Mouse (Mus musculus): ENCODE results near the gene Itga1.

The Itga1 gene

DNA sequence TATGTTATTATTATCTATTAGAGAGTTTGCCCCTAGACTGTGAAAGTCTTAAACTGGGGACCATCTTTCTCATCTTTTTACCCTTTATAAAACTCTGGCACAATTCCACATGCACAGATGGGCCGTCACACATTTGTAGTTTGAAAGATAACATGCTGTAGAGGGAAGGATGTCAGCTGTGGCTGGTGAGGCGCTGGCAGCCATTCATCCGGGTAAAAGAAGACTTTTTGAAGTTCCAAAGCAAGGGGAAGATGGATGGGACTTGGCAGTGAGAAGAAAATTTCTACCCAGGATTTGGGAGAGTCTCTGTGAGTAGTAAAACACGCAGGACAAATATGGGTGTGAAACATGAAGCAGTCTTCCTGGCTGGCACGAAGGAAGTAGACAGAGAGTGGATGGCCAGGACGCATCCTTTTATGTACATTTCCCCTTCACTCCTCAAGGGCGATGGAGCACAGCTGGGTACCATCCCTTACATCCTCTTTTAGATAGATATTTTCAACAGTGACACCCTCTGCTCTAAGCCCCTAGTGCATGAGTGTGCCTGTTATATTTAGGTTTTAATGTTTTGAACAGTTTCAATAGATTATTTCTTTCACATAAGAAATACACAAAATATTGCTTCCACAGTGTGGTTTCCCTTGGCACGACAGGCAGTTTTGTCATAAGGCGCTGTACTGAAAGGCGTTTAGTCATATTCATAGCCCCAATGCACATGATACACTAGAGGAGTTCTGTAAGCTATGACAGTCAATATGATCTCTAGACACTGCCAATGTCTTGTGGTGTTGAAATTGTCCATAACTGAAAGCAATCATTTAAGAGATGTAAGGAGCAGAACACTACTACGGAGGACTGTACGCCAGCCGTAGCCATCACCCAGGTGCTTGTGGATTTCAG lies 50.9 kb downstream of the Itga1 start:
- DNase-seq, result no peak

DNA sequence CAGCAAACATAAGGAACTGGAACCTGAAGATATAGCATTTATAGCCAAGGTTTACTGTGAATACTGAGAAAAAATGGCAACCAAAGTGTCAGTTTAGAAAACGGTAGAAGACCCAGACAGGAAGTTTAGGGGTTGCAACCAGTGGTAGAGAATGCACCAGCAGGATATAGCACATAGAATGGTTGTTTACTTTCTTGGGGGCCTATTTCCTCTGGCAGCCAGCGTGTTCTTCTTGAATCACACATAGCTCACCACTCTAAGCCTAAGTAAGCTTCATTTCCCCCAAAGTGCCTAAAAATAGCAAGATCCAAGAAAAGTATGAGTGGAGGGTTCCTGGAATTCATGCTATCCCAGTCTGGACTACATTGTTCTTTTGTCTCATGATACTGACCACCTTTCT lies 59.1 kb downstream of the Itga1 start:
- DNase-seq, result no peak

DNA sequence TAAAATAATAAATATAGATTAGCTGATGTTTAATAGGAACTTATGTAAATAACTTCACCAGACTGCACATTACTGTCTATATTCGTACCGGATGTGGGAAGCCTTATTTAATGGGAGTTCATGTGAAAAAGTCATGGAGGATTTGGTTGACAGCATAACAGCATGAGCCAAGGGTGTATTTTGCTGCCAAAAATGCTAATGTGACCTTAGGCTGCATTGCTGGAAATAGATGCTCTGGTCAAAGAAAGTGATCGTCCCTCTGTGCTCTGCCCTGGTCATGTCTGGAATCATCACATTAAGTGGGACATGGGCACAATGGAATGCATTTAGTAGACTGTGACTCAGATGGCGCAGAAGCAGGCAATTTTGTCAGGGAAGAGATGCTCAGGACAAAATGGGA lies 64.5 kb downstream of the Itga1 start:
- DNase-seq, result no peak

DNA sequence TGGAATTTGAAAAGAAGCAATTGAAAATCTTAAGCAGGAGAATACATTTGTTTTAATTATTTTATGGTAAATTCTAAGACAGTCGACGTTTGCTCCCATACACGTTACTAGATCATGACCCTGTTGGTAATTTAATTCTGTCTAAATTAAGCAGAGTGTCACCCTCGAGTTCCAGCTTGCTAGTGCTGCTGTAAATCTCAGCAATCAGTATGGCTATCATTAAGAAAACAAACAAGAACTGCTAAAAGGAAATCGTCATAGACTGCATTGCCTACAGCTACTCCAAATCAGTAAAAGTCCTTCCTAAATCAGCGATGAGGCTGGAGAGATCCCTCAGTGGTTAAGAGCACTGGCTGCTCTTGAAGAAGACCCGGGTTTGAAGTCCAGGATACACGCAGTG lies 66.4 kb downstream of the Itga1 start:
- no peak for DNase-seq

DNA sequence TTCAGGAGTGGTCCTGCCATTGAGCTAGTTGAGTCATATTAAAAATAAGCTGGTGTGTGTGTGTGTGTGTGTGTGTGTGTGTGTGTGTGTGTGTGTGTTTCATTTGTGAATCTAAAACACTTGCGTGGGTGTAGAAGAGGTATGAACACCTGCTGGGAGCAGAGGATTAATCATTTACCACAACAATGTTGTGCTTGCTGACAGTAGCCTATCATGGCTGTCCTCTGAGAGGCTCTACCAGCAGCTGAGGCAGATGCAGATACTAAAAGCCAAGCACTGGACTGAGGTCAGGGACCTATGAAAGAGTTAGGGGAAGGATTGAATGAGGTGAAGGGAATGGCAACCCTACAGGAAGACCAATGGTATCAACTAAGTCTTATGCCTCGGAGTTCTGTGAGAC lies 68.6 kb downstream of the Itga1 start:
- no peak for DNase-seq

DNA sequence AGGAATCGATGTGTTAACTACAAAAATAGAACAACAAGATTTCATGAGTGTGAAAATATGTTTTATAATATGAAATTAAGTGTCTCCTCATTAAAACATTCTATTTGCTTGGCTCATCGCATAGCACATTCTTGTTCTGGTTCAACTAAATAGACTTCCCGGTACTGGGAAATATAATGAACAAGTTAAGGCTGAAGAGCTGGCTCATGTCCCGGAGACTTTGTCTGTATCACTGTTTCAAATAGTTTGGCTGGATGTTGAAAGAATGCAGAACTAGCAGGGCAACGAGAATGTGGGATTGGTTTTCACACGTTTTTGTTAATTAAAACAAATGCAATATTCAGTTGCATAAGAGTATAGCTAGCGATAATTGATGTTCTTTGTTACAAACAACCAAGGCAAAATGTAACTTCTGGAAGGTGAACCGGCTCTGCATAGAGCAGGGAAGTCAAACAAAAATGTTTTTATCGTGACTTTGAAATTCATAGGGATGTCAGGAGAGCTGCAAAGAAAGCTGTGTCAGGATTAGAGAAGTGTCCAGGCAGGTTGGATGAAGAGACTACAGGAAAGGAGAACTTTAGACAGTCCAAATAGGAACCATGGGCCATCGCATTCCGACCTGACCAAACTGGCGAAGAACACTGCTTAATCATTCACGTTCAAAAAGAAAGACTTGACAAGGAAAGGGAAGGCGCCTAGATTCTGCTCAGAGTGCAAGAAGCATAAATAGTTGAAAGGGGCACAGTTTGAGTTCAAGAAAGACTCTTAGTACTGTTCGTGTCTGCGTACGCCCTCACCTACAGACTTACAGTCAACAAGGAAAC lies 70.4 kb downstream of the Itga1 start:
- DNase-seq, result no peak

DNA sequence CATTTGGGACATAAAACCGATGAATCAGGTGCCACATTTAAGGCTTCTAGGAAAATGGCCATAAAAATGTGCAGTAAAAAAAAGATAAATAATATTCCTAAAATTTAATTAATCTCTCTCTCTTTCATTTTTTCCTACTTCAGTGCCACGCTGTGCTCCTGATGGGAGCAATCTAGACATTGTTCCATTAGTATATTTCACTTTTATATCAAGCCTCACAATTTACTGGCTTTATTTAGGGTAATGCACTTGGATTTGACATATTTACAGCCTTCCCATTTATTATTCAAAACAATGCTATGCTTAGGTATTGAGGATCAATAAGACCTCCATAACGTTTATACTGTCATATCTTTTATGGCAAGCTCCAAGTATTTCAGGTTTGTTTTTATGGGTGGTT lies 76.4 kb downstream of the Itga1 start:
- no peak for DNase-seq

DNA sequence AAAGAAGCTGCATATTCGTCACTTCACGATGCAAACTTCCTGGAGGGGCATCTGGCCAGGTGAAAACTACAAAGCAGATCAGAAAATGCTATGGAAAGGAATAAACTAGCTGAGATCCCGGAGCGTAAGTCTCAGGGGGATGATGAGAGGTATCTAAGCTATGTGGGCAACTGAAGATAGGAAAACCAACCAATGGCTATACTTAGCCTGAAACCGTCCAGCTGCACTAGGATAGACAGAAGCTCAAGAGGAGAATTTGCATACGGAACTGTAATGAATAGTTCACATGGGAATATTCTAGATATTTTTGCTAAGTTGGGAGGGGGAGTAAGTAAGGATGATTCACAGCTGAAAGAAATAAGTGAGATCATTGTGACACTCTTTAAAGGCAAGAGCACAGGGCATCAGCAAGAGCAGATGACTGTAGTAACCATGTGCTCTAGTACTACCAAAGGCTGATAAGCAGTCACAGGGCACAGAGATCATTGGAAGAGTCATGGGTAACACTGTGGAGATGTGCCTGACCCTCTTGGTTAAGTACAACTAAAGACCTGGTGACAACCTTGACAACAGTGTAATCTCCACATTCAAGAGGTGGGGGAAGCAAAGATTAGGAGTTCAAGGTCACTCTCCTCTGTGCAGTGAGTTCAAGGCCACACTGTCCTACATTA lies 79.5 kb downstream of the Itga1 start:
- no peak for DNase-seq

DNA sequence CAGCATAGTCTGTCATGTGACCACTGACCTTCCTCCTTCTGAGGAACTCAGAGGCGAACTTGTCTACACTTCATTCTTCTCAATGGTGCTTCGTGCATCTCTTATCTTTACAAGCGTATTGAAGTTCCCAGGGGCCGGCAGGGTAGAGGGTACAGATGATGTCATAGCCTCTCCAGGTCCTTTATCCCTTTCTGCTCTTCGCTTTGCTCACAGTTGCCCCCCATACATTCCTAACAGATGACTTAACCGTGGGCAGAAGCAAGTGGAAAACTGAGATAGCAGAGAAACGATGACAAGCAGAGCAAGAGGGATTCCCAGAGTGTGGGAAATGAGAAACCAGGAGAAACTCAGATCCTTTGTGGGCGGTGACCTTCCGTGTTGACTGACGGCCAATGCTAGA lies 80.4 kb downstream of the Itga1 start:
- no peak for DNase-seq

DNA sequence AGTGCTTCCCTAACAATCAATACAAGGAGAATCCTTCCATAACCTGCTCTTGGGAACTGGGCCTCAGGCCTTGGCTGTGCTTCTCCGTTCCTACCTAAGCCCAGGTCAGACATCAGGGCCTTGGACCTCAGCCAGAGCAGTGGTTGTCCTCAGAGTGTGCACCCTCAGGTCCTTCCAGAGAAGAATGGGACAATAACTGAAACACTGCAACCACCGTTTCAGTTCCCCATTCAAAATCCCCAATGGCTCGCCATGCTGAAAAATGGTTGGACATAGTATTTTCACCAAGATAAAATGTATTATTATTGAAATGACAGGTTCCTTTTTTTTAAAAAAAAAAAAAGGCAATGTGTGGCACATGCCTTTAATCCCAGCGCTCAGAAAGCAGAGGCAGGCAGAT lies 81.0 kb downstream of the Itga1 start:
- DNase-seq, result no peak

DNA sequence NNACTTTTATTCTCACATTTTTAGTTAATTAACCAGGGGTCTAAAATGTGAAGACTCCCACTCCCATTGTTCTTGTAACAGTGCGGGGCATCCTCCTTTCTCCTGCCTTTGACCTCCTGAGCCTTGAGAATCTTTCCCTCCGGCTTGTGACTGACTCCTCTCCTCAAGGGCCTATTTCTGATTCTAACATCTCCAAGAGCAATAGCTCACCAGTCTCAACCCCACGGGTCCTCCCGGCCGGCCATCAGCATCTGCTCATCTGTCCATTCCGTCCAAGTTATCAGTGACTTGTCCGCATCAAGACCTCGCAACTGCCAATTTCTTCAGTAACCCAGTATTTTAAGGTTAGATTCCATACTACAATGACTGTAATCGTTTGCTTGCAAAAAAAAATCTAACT lies 84.2 kb downstream of the Itga1 start:
- no peak for DNase-seq

DNA sequence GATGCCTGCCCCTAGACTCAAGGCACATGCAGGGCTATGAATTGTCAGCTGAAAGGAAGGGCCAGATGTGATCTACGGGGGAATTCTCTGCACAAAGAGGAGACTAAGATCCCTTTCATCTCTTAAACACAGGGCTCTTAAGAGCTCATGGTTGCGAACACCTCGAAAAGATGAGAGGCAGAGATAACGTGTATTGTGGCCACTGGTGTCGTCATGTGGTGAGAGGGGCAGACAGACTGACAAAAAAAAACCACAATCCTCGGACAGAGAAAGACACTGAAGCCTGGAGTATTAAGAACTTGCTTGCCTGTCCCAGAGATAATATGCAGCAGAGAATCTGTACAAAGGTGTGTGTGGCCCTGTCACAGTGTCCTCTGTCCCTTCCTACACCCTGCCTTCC lies 90.2 kb downstream of the Itga1 start:
- DNase-seq, result no peak

DNA sequence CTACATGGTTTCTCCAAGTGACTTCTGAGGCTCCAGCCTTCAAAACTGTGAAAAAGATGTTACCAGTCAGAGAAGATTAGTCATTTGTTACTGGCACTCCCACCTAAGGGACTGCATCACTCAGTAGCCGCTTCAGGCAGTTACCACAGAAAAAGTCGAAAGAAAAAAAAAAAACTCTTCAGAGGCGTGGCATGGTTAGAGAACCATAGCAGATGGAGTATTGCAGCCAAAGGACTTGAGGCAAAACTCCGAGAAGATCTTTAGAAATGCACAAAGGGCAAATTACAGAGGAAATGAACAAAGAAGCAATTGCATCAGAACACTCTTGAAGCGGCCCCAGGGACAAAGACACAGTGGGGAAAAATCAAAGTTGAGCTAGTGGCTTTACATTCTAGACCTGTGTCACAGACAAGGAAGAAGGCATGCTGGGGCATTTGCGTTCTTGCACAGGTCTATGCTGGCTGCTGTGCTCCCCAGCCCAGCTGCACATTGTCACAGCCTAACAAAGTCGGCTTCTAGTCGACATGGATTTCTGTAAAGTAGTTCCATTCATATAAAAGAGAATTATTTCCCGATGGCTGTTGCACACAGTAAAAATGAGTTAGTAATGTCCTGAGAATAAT lies 95.4 kb downstream of the Itga1 start:
- DNase-seq, result no peak

DNA sequence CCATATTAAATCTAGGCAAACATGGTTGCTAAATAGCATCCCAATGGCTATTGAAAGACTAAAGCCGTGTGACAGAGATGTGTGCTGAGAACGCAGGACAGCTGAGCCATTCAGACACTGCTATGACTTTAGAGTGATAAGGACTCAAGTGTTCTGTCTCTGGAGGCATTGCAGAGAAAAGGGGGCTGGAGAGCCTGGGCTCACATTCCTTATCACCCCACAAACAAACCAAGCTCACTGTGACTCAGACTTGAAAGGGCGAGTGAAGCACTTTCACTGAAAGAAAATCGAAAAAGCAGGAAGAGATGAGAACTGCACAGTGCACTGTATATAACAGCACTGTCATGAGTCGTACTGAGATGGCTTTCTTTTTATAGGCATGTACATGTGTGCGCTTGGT lies 96.4 kb downstream of the Itga1 start:
- DNase-seq, result no peak

DNA sequence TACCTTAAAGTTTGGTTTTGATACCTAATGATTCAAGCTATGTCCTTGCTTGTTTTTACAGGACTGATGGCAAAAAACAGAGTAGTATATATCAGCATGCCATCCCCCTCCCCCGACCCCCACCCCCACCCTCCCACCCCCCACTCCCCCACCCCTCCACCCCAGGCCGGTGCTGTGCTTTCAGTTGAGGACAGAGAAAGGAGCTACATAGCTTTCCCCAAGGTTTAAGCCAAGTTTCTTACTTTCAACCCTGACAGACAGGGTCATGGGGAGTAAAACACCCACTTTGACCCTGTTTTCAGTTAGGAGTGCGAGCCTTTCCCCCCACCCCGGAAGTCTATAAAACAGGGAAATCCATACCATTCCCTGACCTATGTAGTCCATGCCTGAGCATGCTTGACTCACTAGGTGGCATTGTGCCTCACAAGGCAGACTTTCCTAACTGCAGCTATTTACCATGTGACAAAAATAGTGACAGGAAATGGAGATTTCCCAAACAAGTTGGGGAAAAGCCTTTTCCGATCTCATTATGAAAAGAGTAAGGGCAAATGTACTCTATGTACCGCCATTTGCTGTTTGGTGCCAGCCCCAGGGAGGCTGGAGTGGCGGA lies 98.2 kb downstream of the Itga1 start:
- no peak for DNase-seq

DNA sequence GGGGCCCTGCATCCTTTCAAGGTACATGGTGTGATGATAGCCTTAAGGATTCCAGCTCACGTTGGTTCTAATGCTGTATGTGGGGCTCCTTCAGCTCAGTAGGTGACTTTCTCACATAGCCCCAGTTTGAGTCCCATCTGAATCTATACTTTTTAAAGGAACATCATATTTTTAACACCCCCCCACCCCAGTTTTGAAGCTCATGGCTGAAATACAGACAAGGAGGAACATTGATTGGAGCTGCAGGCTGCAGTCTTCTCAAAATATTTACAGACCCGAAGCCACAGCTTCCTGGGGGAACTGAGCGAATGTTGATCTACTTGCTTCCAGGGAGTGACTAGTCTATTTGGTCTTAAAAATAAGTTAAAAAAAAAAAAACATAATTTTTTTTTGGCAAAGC lies 98.9 kb downstream of the Itga1 start:
- DNase-seq, result no peak

DNA sequence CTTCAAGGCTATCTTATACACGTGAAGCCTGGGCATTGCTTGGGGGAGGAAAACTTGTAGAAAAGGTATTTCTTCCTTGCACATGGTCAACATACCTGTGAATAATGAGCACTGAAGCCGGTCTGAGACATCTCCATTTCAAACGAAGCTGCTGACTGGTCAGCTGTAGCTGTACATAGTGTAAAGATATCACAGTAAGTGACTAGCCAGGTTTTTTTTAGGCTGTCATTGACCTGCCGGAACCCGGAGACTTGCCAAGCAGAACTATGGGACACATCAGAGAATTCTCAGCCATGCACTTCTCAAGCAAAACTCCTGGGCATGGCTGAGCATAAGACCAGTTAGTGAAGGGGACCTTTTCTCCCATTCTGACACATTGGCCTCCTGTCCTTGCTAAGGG lies 99.6 kb downstream of the Itga1 start:
- no peak for DNase-seq

DNA sequence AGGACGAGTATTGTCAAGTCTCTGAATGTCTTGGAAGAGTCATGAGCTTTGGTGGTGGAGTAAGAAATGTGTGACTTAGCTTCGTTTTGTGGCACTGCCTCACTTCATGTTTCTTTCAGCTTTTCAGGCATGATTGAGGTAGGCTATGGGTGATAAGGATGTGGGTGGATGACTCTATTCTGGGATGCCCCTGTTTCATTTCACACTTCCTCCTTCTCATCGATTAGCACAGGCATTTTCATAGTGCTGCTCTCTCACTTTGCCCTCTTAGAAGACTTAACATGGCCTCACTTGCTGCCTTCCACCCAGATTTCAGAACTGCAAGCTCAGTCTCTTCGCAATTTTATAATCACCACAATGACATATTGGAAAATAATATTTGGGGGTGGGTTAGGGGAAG lies 102.2 kb downstream of the Itga1 start:
- no peak for DNase-seq

DNA sequence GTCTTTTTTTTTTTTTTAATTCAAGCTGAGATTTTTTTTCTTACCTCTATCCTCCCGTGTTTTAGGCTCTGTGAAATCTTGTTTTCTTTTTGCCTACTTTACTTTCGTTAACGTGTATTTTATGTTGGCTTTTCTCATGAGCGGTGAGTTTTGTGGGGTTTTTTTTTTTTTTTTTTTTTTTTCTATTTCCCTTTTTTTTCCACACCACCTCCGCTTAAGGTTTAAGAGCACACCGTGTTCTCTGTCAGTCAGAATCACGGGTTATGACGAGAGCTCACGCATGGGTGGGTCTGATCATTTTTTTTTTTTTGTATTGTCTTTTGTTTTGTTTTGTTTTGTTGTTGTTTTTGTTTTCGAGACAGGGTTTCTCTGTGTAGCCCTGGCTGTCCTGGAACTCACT lies 103.7 kb downstream of the Itga1 start:
- no peak for DNase-seq

DNA sequence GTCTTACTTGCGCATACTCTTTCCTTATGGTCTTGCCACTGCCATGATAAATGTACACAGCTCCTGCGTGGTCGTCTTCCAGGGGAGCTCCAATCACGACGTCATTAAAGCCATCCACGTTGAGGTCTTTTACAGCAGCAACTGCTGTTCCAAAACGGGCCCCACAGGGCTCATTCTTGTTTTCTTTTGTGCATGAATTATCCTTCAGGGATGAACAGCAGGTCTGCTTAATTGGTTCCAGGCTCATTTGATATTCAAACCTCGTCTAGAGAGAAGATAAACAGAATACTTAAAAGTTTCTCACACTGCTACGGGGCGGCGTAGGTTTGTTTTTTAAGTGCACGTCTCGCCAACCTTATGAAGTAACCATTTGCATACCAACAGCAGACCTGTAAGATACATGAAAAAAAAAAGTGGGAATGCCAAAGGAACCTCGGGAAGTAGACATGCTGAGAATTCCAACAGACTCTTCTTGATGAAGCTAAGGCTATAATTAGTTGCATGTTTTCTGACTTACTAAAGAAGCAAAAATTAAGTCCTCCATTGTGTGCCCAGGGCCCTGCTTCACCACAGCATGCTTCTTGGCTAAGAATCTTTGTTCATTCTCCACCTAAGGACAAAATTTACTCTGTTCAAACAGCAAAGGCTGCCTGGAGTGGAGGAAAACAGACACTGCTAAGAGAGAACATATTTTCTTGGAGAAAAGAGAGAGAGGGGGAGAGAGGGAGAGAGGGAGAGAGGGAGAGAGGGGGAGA lies 109.3 kb downstream of the Itga1 start:
- no peak for DNase-seq

DNA sequence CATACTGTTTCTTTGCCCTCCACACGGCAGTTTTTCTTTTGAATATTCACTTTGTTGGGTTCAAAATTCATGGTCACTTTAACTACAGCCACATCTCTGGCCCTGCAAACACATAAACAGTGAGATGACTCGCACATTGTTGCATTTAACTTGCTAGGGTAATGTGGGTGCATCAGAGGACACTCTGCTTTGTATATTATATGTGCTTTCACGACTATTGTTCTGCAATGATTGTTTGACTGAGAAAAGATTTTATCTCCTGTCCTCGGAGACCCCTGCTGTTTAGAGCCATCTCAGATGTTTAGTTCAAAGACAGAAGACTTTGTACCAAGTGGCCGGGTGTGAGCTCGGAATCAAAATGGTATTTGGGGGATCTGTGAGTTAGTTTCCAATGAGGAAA lies 114.1 kb downstream of the Itga1 start:
- no peak for DNase-seq

DNA sequence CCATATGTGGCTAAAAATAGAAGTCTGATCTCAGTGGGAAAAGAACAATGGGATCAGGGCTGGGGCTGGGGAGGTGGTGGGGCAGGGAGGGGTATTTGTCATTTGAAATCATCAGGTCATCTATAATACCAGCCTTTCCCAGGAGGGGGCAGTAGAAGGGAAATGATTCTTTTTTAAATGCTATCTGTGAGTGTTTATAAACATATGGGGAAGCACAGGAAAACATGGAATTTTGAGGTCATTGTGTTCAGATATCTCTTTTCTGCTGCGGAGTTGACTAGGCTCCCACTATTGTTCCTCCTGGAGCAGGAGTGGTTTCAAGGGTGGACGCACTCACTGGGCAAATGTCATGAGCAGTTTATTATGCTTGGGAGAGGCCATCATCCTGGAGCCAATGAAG lies 114.6 kb downstream of the Itga1 start:
- DNase-seq, result no peak

All from thymus, postnatal 25 days (tissue).